Mouse (Mus musculus) embryo, embryonic 10.5 days (tissue): Measurements from ENCODE around the gene Mylk2.

Experiments used
- DNase-seq: peaks from one replicate; pipeline ENCODE4 v3.0.0-alpha.2; 2015; ENCODE audit warnings: low spot score

Gene Mylk2

DNA sequence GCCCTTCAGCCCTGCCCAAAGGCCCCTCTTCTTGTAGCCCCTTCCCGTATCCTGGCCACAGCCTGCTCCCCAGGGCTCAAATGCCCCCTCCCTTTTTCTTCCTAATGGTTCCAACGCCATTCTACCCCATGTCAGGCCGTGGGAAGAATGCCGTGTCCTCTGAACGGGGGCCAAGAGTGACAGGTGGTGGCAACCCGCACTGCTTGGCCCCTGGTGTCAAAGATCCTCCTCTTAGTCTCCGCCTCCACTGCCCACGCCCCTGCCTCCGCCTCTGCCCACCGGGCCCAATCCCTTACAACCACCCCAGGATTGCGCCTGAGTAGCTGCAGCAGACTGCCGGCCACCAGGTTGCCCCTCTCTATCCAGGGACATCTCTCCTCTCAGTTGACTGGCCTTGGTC is at the start of gene Mylk2:
Gene Mylk2 (plus strand): TSS at position 322 of the 400 bp plus-strand sequence.
- DNase-seq: no peak

DNA sequence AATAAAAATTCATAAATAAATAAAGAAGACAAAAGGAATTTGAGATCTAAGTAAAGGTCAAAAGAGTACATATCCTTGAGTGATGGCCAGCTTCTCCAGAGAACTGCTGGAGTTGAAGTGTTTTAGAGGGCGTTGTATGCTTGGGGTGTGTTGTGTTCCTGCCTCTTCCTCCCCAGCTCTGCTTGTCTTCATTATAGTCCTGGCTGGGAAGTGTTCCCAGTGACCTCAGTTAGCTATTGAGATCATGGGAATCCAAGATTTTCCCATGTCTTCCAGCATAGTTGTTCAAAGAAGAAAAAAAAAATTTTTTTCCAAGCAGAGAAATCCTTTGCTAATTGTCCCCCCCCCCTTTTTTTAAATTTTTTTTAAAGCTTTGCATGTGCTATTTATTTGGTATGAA is 49.3 kb upstream of the Mylk2 start:
- DNase-seq: no peak

- DNase-seq: no peak
Measured at GRCm38 (mm10) chr2:152862638-152863037, 48.5 kb upstream of the Mylk2 start.

GRCm38 (mm10) chr2:152863346-152863745 is 47.8 kb upstream of the Mylk2 start:
- no peak for DNase-seq

GRCm38 (mm10) chr2:152878239-152878638 is 32.9 kb upstream of the Mylk2 start:
- DNase-seq: peak; percentile 15

DNA sequence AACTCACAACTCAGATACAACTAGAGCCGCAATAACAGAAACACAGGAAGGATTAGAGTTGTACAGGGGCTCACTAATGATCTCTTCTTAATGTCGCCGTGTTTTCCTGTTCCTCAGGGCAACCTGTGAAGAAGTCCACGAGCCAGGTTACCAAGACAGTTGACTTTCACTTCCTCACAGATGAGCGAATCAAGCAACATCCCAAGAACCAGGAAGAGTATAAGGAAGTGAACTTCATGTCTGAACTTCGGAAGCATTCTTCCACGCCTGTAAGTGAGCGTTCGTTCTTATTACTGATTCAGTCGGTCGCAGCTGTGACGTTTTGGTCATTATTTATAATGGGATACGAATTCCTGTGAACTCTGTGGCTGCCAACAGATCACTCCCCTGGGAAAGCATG is 30.3 kb upstream of the Mylk2 start:
- no peak for DNase-seq

DNA sequence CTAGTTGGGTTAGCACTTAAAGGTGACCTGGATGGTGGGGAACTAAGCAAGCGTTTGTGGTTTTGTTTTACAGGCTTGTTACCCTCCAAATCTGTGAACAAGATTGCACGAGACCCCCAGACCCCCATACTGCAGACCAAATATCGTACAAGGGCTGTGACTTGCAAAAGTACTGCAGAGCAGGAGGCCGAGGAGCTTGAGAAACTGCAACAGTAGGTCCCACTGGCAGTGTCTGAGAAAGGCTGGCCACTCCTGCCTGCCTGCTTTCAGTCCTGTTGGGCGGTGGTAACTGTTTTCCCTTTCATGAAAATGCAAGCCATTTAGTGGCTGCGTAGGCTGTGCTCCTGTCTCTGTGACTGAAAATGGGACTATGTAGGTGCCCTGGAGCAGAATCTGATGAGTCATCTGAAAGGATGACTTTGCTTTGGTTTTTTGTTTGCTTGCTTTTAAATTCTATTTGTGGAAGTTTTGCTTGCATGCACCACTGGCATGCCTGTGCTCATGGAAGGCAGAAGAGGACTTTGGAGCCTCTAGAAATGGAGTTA is 27.0 kb upstream of the Mylk2 start:
- no peak for DNase-seq

DNA sequence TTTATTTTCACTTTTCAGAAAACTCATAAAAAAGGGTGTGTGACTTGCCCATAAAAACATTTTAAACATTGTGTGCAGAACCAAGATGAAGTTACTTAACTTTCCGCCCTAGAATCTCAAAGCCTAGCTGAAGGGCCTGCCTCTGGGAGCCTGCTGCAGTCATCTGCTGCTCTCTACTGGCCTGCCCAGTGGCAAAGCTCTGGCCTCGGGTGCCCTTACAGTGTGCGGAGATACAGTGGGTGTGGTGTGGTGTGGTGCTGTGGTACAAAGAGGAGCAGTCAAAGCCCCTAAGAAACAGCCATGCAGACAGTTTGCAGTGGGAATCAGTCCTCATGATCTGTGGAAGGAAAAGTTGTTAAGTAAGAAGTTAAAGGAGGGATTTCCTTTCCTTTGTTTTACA is 23.9 kb upstream of the Mylk2 start:
- DNase-seq: no peak

DNA sequence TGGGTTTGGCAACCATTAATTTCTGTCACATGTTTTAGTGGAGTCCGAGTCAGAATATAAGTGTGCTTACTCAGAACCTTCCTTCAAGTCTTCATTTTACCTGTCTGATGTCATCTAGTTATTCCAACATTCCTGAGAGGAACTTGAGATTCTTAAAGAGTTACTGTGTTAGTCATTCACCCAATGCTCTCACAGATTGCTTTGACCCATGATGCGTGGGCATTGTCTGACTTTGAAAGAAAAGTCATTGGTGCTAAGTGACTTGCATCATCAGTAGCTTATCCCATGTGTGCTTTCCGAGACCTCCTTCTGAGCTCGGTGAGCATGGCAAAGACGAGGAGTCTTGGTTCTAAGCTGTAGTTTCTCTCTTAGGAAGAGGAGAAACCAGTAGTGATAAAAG is 22.4 kb upstream of the Mylk2 start:
- DNase-seq: no peak

DNA sequence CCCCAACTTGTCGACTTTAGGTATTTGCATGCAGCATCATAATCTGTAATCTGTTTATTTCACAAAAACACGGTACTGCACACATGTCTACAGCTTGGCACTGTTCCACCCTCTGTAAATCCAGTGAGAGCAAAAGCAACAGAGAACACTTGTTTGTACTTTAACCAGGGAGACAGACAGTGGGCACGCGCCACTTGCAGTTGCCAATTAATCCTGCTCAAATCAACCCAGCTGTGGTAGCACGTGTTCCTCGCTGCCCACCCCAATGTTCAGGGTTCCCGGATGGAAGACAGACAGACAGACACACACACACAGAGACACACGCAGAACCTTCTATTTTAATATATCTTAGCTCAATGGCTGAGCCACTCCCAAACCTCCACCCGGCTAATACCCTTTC is 15.3 kb upstream of the Mylk2 start:
- no peak for DNase-seq

- no peak for DNase-seq
Measured at GRCm38 (mm10) chr2:152896926-152897325, 14.2 kb upstream of the Mylk2 start.

DNA sequence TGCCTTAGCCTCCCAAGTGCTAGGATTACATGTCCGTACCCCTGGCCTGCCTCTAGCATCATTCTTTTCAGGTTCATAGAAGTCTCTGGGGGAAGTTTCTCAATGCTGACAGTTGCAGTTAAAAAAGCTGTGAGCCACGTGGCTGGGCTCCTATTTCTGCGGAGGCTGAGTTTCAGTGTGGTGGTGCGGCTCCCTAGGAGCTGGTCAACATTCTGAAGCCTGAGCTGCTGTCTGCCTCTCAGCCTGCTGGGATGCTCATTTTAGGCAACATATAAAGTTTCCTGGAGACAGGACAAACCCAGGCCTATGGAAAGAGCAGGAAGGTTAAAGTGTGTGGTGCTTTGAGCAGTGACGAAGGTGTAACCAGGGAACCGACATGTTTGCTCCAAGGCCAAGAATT is 12.1 kb upstream of the Mylk2 start:
- no peak for DNase-seq

DNA sequence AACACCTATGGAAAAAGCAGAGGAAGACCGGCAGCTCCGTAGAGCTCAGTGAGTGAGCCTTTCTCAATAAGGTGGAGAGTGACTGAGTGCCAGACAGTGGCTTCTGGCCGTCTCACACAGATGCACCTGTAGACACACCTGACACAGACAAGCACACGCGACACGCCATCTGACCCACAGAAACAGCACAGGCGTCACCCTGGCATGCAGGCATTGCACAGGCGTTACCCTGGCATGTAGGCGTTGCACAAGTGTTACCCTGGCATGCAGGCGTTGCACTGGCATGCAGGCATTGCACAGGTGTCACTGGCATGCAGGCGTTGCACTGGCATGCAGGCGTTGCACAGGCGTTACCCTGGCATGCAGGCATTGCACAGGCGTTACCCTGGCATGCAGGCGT is 9.9 kb upstream of the Mylk2 start:
- no peak for DNase-seq

DNA sequence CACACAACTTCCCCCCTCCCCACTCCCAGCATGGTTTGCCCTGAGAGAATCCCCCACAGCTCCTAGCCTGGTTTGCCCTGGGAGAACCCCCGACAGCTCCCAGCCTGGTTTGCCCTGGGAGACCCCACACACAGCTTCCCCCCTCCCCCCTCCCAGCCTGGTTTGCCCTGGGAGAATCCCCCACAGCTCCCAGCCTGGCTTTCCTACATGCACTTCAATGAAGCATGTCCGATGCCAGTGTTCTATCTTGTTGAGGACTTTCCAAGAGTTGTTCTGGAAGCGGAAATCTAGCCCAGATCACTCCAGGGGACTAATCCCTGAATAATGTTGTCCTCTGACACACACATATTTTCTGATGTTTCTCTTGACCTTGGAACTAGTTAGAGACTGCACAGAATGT is 8.5 kb upstream of the Mylk2 start:
- DNase-seq: no peak

- DNase-seq: no peak
Measured at GRCm38 (mm10) chr2:152903586-152903985, 7.6 kb upstream of the Mylk2 start.

DNA sequence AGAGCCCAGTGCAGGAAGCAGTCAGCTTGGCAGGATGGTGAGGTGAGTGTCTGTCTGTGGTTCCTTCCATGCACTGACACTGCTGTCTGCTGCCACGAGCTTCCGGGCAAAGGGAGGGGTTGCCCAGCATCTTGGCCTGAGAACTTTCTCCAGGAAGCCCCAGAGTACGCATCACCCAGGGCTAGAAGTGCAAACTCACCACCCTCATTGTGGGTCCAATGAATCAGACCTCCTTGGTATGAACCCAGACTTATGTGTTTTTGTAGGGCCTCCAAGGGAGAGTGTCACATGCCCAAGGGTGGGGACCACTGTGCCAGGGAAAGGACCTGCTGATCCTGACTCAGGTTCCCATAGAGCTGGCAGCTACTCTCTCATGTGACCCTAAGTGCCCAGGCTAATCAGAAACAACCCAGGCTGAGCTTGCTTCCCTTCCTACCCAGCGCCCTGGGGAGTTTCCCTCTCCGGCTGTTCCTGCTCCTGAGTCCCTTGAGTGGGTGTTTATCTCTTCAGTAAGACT is 7.0 kb upstream of the Mylk2 start:
- no peak for DNase-seq

DNA sequence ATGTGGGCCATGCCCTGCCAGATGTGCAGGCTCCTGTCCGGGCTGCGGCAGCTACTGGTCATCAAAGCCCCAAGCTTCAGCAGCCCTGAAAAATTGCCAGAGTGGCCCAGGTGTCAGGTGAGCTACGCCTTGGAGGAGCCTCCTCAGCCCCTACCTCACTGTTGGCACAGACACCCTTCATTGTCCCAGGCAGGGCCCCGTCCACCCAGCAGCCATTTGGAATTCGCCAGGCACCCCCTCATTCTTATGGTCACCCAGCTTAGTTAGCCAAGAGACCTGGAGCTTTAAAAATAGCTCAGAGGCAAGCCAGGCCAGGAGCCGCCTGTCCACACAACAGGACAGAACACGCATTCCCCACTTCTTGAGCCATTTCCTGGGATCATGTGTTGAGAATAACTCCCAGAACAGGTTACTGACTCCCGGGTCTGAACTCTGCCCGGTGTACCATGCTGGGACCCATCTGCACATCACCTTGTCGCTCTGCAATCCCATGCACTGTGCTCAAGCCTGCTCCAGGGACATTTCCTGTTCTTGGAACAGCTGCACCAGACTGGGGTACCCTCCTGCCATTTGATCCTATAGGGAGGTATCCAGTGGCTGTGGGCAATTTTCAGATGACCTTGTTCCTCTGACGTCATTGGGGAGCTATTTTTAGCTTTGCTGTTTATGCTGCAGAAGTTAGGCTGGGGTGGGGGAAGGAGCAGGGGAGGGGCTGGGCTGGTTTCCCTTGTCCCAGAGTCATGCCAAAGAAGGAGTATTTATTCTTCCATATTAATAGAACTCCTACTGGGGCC is 5.9 kb upstream of the Mylk2 start:
- peak; percentile 50 for DNase-seq

- no peak for DNase-seq
Measured at GRCm38 (mm10) chr2:152906274-152907037, 4.7 kb upstream of the Mylk2 start.

GRCm38 (mm10) chr2:152907114-152907943 is 3.8 kb upstream of the Mylk2 start:
- no peak for DNase-seq

DNA sequence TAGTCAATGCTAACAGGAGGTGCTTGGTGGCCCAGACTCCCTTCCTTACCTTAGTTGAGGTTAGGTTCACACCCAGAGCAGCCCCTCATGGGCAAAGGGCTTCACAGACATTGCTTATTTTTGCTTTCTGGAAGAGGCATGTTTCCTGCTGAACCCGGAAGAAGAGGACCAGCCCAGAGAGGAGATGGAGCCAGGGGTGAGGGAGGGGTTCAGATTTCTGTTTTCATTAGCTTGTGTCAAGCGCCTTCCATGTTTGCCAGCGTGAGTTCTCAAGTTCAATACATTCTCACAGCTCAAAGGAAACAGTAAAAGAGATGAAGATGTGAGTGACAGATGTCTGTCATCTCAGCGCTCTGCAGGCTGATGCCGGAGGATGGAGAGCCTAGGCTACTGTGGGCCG is 1.3 kb upstream of the Mylk2 start:
- DNase-seq: no peak

- DNase-seq: no peak
Measured at GRCm38 (mm10) chr2:152911432-152911831, 280 bp downstream of the Mylk2 start.

- DNase-seq: no peak
Measured at GRCm38 (mm10) chr2:152913471-152913870, 2.3 kb downstream of the Mylk2 start.
